Mouse (Mus musculus) midbrain, embryonic 11.5 days (tissue): ENCODE data around the gene Gsg1. TPM values are rescaled to one million over a fixed set of nuclear protein-coding genes. Genes with fewer than 3 reads are reported as not detected.
A peak's percentile ranks its signal among the peaks of the same experiment; 100 is the strongest.

Experiments
- ATAC-seq: fragments of 200-750 bp; cut with Nextera tagmentation; 2 replicates; pipeline ENCODE4 v1.8.0; 2017; ENCODE audit warnings: moderate TSS enrichment, moderate library complexity; ENCODE audit not compliant: low FRiP score
- DNase-seq: peaks from one replicate; pipeline ENCODE4 v3.0.0; 2015; ENCODE audit warnings: low spot score; ENCODE audit errors: missing footprints
- H3K27ac ChIP-seq: fragments of 300-500 bp; sonication (generic); 2 replicates; pipeline ENCODE4 v1.5.1; 2014; ENCODE audit warnings: low read depth, low read length
- H3K27me3 ChIP-seq: fragments of 300-500 bp; sonication (generic); 2 replicates; pipeline ENCODE4 v1.6.1; 2014; ENCODE audit warnings: mild to moderate bottlenecking, low read length, moderate library complexity, mixed read lengths; ENCODE audit not compliant: control insufficient read depth, insufficient read depth
- H3K36me3 ChIP-seq: fragments of 300-500 bp; sonication (generic); 2 replicates; pipeline ENCODE4 v1.6.1; 2014; ENCODE audit warnings: mild to moderate bottlenecking, low read length, moderate library complexity, mixed read lengths; ENCODE audit not compliant: control insufficient read depth, insufficient read depth
- H3K4me1 ChIP-seq: fragments of 300-500 bp; sonication (generic); 2 replicates; pipeline ENCODE4 v1.6.1; 2014; ENCODE audit warnings: low read length; ENCODE audit not compliant: control insufficient read depth, insufficient read depth
- H3K4me2 ChIP-seq: fragments of 300-500 bp; sonication (generic); 2 replicates; pipeline ENCODE4 v1.6.1; 2014; ENCODE audit warnings: mild to moderate bottlenecking, moderate library complexity
- H3K4me3 ChIP-seq: fragments of 300-500 bp; sonication (generic); 2 replicates; pipeline ENCODE4 v1.5.1; 2014; ENCODE audit warnings: low read depth, low read length
- H3K9ac ChIP-seq: fragments of 300-500 bp; sonication (generic); 2 replicates; pipeline ENCODE4 v1.6.1; 2014; ENCODE audit warnings: low read length
- H3K9me3 ChIP-seq: fragments of 300-500 bp; sonication (generic); 2 replicates; pipeline ENCODE4 v1.6.1; 2016; ENCODE audit warnings: low read length; ENCODE audit not compliant: control insufficient read depth
- WGBS: fragments of 180-500 bp; shearing (Covaris S2); extraction: QIAGEN DNeasy Blood & Tissue Kit; methylation state at CpG from one replicate; pipeline ENCODE4 v1.1.7; 2014; 5-methylcytosine and 5-hydroxymethylcytosine counted together
- polyA plus RNA-seq: library from polyadenylated mRNA; unstranded; fragments of >200 nt; fragmentation: Nextera tagmentation; extraction: Ambion mirVana; gene quantifications from 2 replicates; pipeline ENCODE4 v1.2.1, GENCODE M21; 2014

Gsg1 gene
- polyA plus RNA-seq, 1 experiment from 2014 or later = 0.16 TPM

DNA sequence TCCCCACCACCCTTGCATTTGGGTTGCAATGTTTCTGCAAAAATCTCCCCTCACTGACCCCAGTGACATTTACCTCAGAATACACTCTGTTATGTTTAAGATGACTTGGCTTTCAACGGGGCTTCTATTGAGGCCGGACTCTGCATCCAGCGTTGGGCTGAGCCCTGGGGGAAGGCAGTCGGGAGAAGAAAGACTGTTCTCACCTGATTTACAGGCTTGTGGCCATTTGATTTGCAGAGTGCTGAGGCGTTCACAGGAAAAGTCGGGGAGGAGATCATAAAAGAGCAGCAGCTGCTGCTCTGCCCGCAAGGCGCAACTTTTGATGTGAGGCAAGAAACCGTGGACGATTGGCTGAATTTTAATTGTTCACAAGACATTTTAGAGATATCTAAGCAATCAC, 25.7 kb upstream of the Gsg1 start:
- H3K9ac ChIP-seq = no peak overlapping the region
- no peaks in the 10 kb centered on the region for H3K4me1 ChIP-seq
- H3K9me3 ChIP-seq = no peaks in the 10 kb centered on the region
- ATAC-seq = no peak
- no peaks in the 10 kb centered on the region for H3K27me3 ChIP-seq
- H3K4me3 ChIP-seq = no peak overlapping the region
- DNase-seq = peak; percentile 81
- H3K27ac ChIP-seq = no peak overlapping the region
- H3K4me2 ChIP-seq = no peak overlapping the region
- 54% methylated on average over 10 of the region's 10 CpGs for WGBS
- H3K36me3 ChIP-seq = no peaks in the 10 kb centered on the region

DNA sequence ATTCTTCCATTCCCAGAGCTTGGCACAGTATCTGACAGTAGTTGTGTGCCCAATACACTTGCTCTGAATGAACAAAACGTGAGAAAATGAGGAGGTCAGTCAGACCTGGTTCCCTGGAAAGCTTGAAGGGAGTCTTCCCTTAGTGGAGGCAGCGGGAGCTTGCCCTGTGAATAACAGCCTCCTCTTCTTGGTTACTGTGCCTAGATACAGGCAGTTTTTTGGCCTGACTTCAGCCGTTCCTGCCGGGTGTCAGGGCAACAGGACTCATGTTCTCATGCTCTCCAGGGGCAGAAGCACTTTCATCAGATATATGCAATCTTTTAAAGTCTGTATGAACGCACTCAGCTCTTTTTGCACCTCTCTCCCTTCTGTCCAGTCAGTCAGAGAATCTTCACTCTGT, 25.1 kb upstream of the Gsg1 start:
- H3K27ac ChIP-seq = no peak overlapping the region
- 79% methylated on average over 5 of the region's 5 CpGs for WGBS
- no peaks in the 10 kb centered on the region for H3K9me3 ChIP-seq
- DNase-seq (peak; percentile 74), ATAC-seq (no peak)
- H3K4me2 ChIP-seq = no peak overlapping the region
- H3K27me3 ChIP-seq = no peaks in the 10 kb centered on the region
- no peak overlapping the region for H3K4me3 ChIP-seq
- H3K9ac ChIP-seq = no peak overlapping the region
- H3K36me3 ChIP-seq = no peaks in the 10 kb centered on the region
- no peaks in the 10 kb centered on the region for H3K4me1 ChIP-seq

- Histone ChIP-seq H3K9me3 (no peaks in the 10 kb centered on the region), H3K4me2 (no peak overlapping the region), H3K4me3 (no peak overlapping the region), H3K9ac (no peak overlapping the region), H3K36me3 (no peaks in the 10 kb centered on the region), H3K4me1 (no peaks in the 10 kb centered on the region), H3K27me3 (no peaks in the 10 kb centered on the region), H3K27ac (no peak overlapping the region)
- 90% methylated on average over 6 of the region's 6 CpGs for WGBS
- DNase-seq (peak; percentile 66), ATAC-seq (no peak)
Observed at GRCm38 (mm10) chr6:135278302-135278701, 24.2 kb upstream of the Gsg1 start.

GRCm38 (mm10) chr6:135276474-135277295, 22.5 kb upstream of the Gsg1 start:
- ATAC-seq (no peak), DNase-seq (peak; percentile 71)
- H3K27ac ChIP-seq = no peak overlapping the region
- H3K9ac ChIP-seq = no peak overlapping the region
- WGBS = 80% methylated on average over 6 of the region's 6 CpGs
- no peak overlapping the region for H3K4me2 ChIP-seq
- H3K4me1 ChIP-seq = no peaks in the 10 kb centered on the region
- H3K27me3 ChIP-seq = no peaks in the 10 kb centered on the region
- no peak overlapping the region for H3K4me3 ChIP-seq
- no peaks in the 10 kb centered on the region for H3K36me3 ChIP-seq
- H3K9me3 ChIP-seq = no peaks in the 10 kb centered on the region

GRCm38 (mm10) chr6:135275231-135275630, 21.1 kb upstream of the Gsg1 start:
- Histone ChIP-seq H3K4me2 (no peak overlapping the region), H3K27me3 (no peaks in the 10 kb centered on the region), H3K9ac (no peak overlapping the region), H3K27ac (no peak overlapping the region), H3K36me3 (no peaks in the 10 kb centered on the region), H3K4me1 (no peaks in the 10 kb centered on the region), H3K9me3 (no peaks in the 10 kb centered on the region), H3K4me3 (no peak overlapping the region)
- ATAC-seq (no peak), DNase-seq (no peak)
- WGBS = 82% methylated on average over 4 of the region's 4 CpGs

DNA sequence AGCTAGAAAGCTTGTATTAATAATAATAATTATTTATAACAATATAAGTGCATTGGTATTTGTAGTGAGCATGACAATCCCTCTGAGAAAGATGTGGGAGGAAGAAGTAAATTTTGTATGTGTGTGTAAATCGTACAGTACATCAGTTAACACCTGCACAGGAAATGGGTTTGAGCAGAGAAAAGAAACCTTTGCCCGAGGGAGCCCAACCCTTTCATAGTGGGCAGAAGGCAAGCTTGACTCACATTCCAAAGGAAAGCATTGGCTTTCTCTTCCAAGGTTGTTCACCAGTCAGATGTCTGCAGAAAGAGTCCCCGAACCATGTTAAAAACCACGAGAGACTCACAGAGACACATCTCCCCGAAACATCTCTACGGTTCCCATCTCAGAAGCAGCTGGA, 18.9 kb upstream of the Gsg1 start:
- DNase-seq (no peak), ATAC-seq (no peak)
- no peak overlapping the region for H3K4me2 ChIP-seq
- 0 out of 2 replicates have a peak, but pooled peaks cover 2% of the 10 kb centered on the region for H3K4me1 ChIP-seq
- no peaks in the 10 kb centered on the region for H3K9me3 ChIP-seq
- H3K36me3 ChIP-seq = no peaks in the 10 kb centered on the region
- H3K27ac ChIP-seq = no peak overlapping the region
- no peak overlapping the region for H3K9ac ChIP-seq
- WGBS = 97% methylated on average over 6 of the region's 6 CpGs
- H3K27me3 ChIP-seq = no peaks in the 10 kb centered on the region
- no peak overlapping the region for H3K4me3 ChIP-seq

GRCm38 (mm10) chr6:135271761-135272160, 17.6 kb upstream of the Gsg1 start:
- Histone ChIP-seq H3K4me2 (no peak overlapping the region), H3K27me3 (no peaks in the 10 kb centered on the region), H3K4me3 (no peak overlapping the region), H3K27ac (no peak overlapping the region), H3K4me1 (0 out of 2 replicates have a peak, but pooled peaks cover 2% of the 10 kb centered on the region), H3K9me3 (no peaks in the 10 kb centered on the region), H3K9ac (no peak overlapping the region), H3K36me3 (no peaks in the 10 kb centered on the region)
- 79% methylated on average over 2 of the region's 2 CpGs for WGBS
- ATAC-seq = no peak
- DNase-seq = no peak

DNA sequence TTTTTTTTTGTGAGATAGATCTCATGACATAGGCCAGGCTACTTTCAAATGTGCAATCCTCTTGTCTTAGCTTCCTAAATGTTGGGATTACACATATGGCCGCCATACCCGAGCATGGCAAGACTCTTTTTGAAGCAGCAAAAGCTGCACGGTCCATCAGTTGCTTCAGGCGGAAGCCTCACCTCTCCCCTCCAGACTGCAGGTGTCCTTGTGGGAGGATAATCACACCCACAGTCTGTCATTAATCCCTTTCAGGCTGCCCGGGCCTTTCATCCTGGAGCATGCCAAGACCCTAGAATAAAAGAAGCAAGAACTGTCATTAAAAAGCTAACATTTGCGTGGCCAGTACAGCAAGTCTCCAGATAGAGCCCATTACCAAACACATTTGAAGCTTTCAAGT, 15.5 kb upstream of the Gsg1 start:
- DNase-seq (no peak), ATAC-seq (no peak)
- Histone ChIP-seq H3K36me3 (no peaks in the 10 kb centered on the region), H3K27me3 (no peaks in the 10 kb centered on the region), H3K9ac (no peak overlapping the region), H3K4me1 (0 out of 2 replicates have a peak, but pooled peaks cover 2% of the 10 kb centered on the region), H3K4me3 (no peak overlapping the region), H3K4me2 (no peak overlapping the region), H3K9me3 (no peaks in the 10 kb centered on the region), H3K27ac (no peak overlapping the region)
- 23% methylated on average over 6 of the region's 6 CpGs for WGBS

GRCm38 (mm10) chr6:135268392-135268791, 14.2 kb upstream of the Gsg1 start:
- H3K36me3 ChIP-seq = no peaks in the 10 kb centered on the region
- no peak overlapping the region for H3K4me2 ChIP-seq
- no peaks in the 10 kb centered on the region for H3K27me3 ChIP-seq
- no peak overlapping the region for H3K4me3 ChIP-seq
- H3K9ac ChIP-seq = no peak overlapping the region
- DNase-seq = no peak
- no peak overlapping the region for H3K27ac ChIP-seq
- no peak for ATAC-seq
- H3K9me3 ChIP-seq = no peaks in the 10 kb centered on the region; the same call in 1 of the 2 replicates
- H3K4me1 ChIP-seq = 0 out of 2 replicates have a peak, but pooled peaks cover 2% of the 10 kb centered on the region
